Mouse (Mus musculus) hindbrain, embryonic 15.5 days (tissue): ENCODE measurements at regions not wholly inside any gene's neighbourhood (a gene's known extent, or its start where the extent isn't known, plus 50 kb on each side); places are given as distances from the start of the nearest gene placed in this dataset.

Experiments used
- ATAC-seq: fragments of 200-750 bp; cut with Nextera tagmentation; 2 replicates; pipeline ENCODE4 v1.8.0; 2017; ENCODE audit warnings: low read depth, moderate number of reproducible peaks, moderate TSS enrichment; ENCODE audit not compliant: low FRiP score
- H3K27ac ChIP-seq: fragments of 300-500 bp; sonication (generic); replicated peaks from 2 replicates; pipeline ENCODE4 v1.5.1; 2015; ENCODE audit warnings: mild to moderate bottlenecking, inconsistent platforms
- H3K27me3 ChIP-seq: fragments of 300-500 bp; sonication (generic); 2 replicates; pipeline ENCODE4 v1.6.1; 2015; ENCODE audit warnings: control low read depth, inconsistent platforms
- H3K36me3 ChIP-seq: fragments of 300-500 bp; sonication (generic); 2 replicates; pipeline ENCODE4 v1.6.1; 2015; ENCODE audit warnings: control low read depth, inconsistent platforms
- H3K4me1 ChIP-seq: fragments of 300-500 bp; sonication (generic); replicated peaks from 2 replicates; pipeline ENCODE4 v1.6.1; 2015; ENCODE audit warnings: control low read depth, inconsistent platforms
- H3K4me2 ChIP-seq: fragments of 300-500 bp; sonication (generic); 2 replicates; pipeline ENCODE4 v1.6.1; 2015; ENCODE audit warnings: moderate library complexity, mild to moderate bottlenecking, inconsistent platforms
- H3K4me3 ChIP-seq: fragments of 300-500 bp; sonication (generic); 2 replicates; pipeline ENCODE4 v1.5.1; 2015; ENCODE audit warnings: mild to moderate bottlenecking, inconsistent platforms
- H3K9ac ChIP-seq: fragments of 300-500 bp; sonication (generic); 2 replicates; pipeline ENCODE4 v1.6.1; 2015; ENCODE audit warnings: inconsistent platforms
- H3K9me3 ChIP-seq: fragments of 300-500 bp; sonication (generic); 2 replicates; pipeline ENCODE4 v1.6.1; 2016; ENCODE audit warnings: control low read depth, inconsistent platforms
- WGBS: fragments of 180-500 bp; shearing (Covaris S2); methylation state at CpG from one replicate; pipeline ENCODE4 v1.1.7; 2015; 5-methylcytosine and 5-hydroxymethylcytosine counted together

- no peak overlapping the region for H3K4me2 ChIP-seq
- no peaks in the 10 kb centered on the region for H3K36me3 ChIP-seq
- no peaks in the 10 kb centered on the region for H3K4me1 ChIP-seq
- ATAC-seq = no peak
- no peak overlapping the region for H3K4me3 ChIP-seq
- H3K27ac ChIP-seq = no peak overlapping the region
- no peaks in the 10 kb centered on the region for H3K27me3 ChIP-seq
- no peak overlapping the region for H3K9ac ChIP-seq
- H3K9me3 ChIP-seq = no peaks in the 10 kb centered on the region
- 59% methylated on average over 2 of the region's 2 CpGs for WGBS
These were observed 163.6 kb upstream of the Acvr2a start for GRCm38 (mm10) chr2:48650281-48650680.

- H3K4me3 ChIP-seq = no peak overlapping the region
- no peaks in the 10 kb centered on the region for H3K27me3 ChIP-seq
- WGBS = 59% methylated on average over 1 of the region's 1 CpGs
- no peaks in the 10 kb centered on the region for H3K4me1 ChIP-seq
- H3K4me2 ChIP-seq = no peak overlapping the region
- H3K9me3 ChIP-seq = no peaks in the 10 kb centered on the region
- no peak for ATAC-seq
- H3K36me3 ChIP-seq = no peaks in the 10 kb centered on the region
- H3K9ac ChIP-seq = no peak overlapping the region
- H3K27ac ChIP-seq = no peak overlapping the region
These were observed 152.7 kb upstream of the Acvr2a start for GRCm38 (mm10) chr2:48661222-48661621.

- no peak overlapping the region for H3K9ac ChIP-seq
- H3K9me3 ChIP-seq = no peaks in the 10 kb centered on the region
- H3K36me3 ChIP-seq = no peaks in the 10 kb centered on the region
- no peak for ATAC-seq
- no peaks in the 10 kb centered on the region for H3K27me3 ChIP-seq
- no peak overlapping the region for H3K4me2 ChIP-seq
- H3K4me3 ChIP-seq = no peak overlapping the region
- no peaks in the 10 kb centered on the region for H3K4me1 ChIP-seq
- H3K27ac ChIP-seq = no peak overlapping the region
- 72% methylated on average over 2 of the region's 2 CpGs for WGBS
These were observed 148.8 kb upstream of the Acvr2a start for GRCm38 (mm10) chr2:48665103-48665502.

- Histone ChIP-seq H3K4me2 (no peak overlapping the region), H3K9ac (no peak overlapping the region), H3K27me3 (no peaks in the 10 kb centered on the region), H3K9me3 (no peaks in the 10 kb centered on the region), H3K27ac (no peak overlapping the region), H3K4me3 (no peak overlapping the region), H3K36me3 (no peaks in the 10 kb centered on the region), H3K4me1 (no peaks in the 10 kb centered on the region)
- WGBS = 78% methylated on average over 1 of the region's 1 CpGs
- ATAC-seq = no peak
These were observed 124.8 kb upstream of the Acvr2a start for GRCm38 (mm10) chr2:48689098-48689497.

GRCm38 (mm10) chr2:48694509-48694908 lies 119.4 kb upstream of the Acvr2a start:
- no peak overlapping the region for H3K4me2 ChIP-seq
- H3K4me1 ChIP-seq = no peaks in the 10 kb centered on the region
- 91% methylated on average over 3 of the region's 3 CpGs for WGBS
- no peak overlapping the region for H3K4me3 ChIP-seq
- no peak overlapping the region for H3K9ac ChIP-seq
- no peaks in the 10 kb centered on the region for H3K36me3 ChIP-seq
- ATAC-seq = no peak
- H3K27me3 ChIP-seq = no peaks in the 10 kb centered on the region
- no peak overlapping the region for H3K27ac ChIP-seq
- H3K9me3 ChIP-seq = no peaks in the 10 kb centered on the region

- Histone ChIP-seq H3K9ac (no peak overlapping the region), H3K4me3 (no peak overlapping the region), H3K4me2 (no peak overlapping the region), H3K27ac (no peak overlapping the region), H3K9me3 (no peaks in the 10 kb centered on the region), H3K27me3 (no peaks in the 10 kb centered on the region), H3K36me3 (no peaks in the 10 kb centered on the region), H3K4me1 (peaks cover 2% of the 10 kb centered on the region; the same call in 1 of the 2 replicates)
- WGBS = 57% methylated on average over 2 of the region's 2 CpGs
- ATAC-seq = no peak
These were observed 113.0 kb upstream of the Acvr2a start for GRCm38 (mm10) chr2:48700886-48701285.

- Histone ChIP-seq H3K27ac (no peak overlapping the region), H3K4me1 (peaks cover 6% of the 10 kb centered on the region; the same call in 1 of the 2 replicates), H3K27me3 (no peaks in the 10 kb centered on the region), H3K9ac (no peak overlapping the region), H3K4me3 (no peak overlapping the region), H3K36me3 (no peaks in the 10 kb centered on the region), H3K4me2 (no peak overlapping the region), H3K9me3 (no peaks in the 10 kb centered on the region)
- 56% methylated on average over 12 of the region's 12 CpGs for WGBS
- no peak for ATAC-seq
These were observed 108.7 kb upstream of the Acvr2a start for GRCm38 (mm10) chr2:48705103-48705804.

- no peak overlapping the region for H3K27ac ChIP-seq
- H3K4me3 ChIP-seq = no peak overlapping the region
- H3K4me2 ChIP-seq = no peak overlapping the region
- no peak overlapping the region for H3K9ac ChIP-seq
- H3K36me3 ChIP-seq = no peaks in the 10 kb centered on the region
- WGBS = 50% methylated on average over 3 of the region's 3 CpGs
- peaks cover 6% of the 10 kb centered on the region; the same call in 1 of the 2 replicates for H3K4me1 ChIP-seq
- no peaks in the 10 kb centered on the region for H3K9me3 ChIP-seq
- H3K27me3 ChIP-seq = no peaks in the 10 kb centered on the region
- no peak for ATAC-seq
These were observed 108.1 kb upstream of the Acvr2a start for GRCm38 (mm10) chr2:48705805-48706150.

- Histone ChIP-seq H3K9me3 (no peaks in the 10 kb centered on the region), H3K36me3 (no peaks in the 10 kb centered on the region), H3K4me1 (peaks cover 6% of the 10 kb centered on the region; the same call in 1 of the 2 replicates), H3K9ac (no peak overlapping the region), H3K27ac (no peak overlapping the region), H3K4me3 (no peak overlapping the region), H3K27me3 (no peaks in the 10 kb centered on the region), H3K4me2 (no peak overlapping the region)
- WGBS = 39% methylated on average over 5 of the region's 5 CpGs
- ATAC-seq = no peak
These were observed 107.7 kb upstream of the Acvr2a start for GRCm38 (mm10) chr2:48706188-48706587.

- H3K36me3 ChIP-seq = no peaks in the 10 kb centered on the region
- no peaks in the 10 kb centered on the region for H3K27me3 ChIP-seq
- 0 out of 2 replicates have a peak, but pooled peaks cover 3% of the 10 kb centered on the region for H3K4me1 ChIP-seq
- WGBS = 90% methylated on average over 4 of the region's 4 CpGs
- no peak overlapping the region for H3K4me2 ChIP-seq
- no peaks in the 10 kb centered on the region for H3K9me3 ChIP-seq
- H3K9ac ChIP-seq = no peak overlapping the region
- no peak overlapping the region for H3K4me3 ChIP-seq
- ATAC-seq = no peak
- no peak overlapping the region for H3K27ac ChIP-seq
These were observed 97.7 kb upstream of the Acvr2a start for GRCm38 (mm10) chr2:48716206-48716605.

- H3K36me3 ChIP-seq = no peaks in the 10 kb centered on the region
- no peaks in the 10 kb centered on the region for H3K4me1 ChIP-seq
- WGBS = 85% methylated on average over 1 of the region's 1 CpGs
- no peaks in the 10 kb centered on the region for H3K27me3 ChIP-seq
- H3K9me3 ChIP-seq = no peaks in the 10 kb centered on the region
- no peak for ATAC-seq
- H3K27ac ChIP-seq = no peak overlapping the region
- no peak overlapping the region for H3K4me2 ChIP-seq
- no peak overlapping the region for H3K9ac ChIP-seq
- H3K4me3 ChIP-seq = no peak overlapping the region
These were observed 96.1 kb upstream of the Acvr2a start for GRCm38 (mm10) chr2:48717770-48718169.

GRCm38 (mm10) chr2:48718261-48718660 lies 95.6 kb upstream of the Acvr2a start:
- ATAC-seq = no peak
- no peak overlapping the region for H3K4me2 ChIP-seq
- H3K4me3 ChIP-seq = no peak overlapping the region
- 74% methylated on average over 2 of the region's 2 CpGs for WGBS
- H3K4me1 ChIP-seq = no peaks in the 10 kb centered on the region
- H3K27me3 ChIP-seq = no peaks in the 10 kb centered on the region
- H3K27ac ChIP-seq = no peak overlapping the region
- no peaks in the 10 kb centered on the region for H3K9me3 ChIP-seq
- no peaks in the 10 kb centered on the region for H3K36me3 ChIP-seq
- no peak overlapping the region for H3K9ac ChIP-seq

GRCm38 (mm10) chr2:48730780-48731179 lies 83.1 kb upstream of the Acvr2a start:
- Histone ChIP-seq H3K9ac (no peak overlapping the region), H3K9me3 (no peaks in the 10 kb centered on the region), H3K27ac (no peak overlapping the region), H3K36me3 (no peaks in the 10 kb centered on the region), H3K4me3 (no peak overlapping the region), H3K4me2 (no peak overlapping the region), H3K27me3 (no peaks in the 10 kb centered on the region), H3K4me1 (no peaks in the 10 kb centered on the region)
- WGBS = 74% methylated on average over 8 of the region's 8 CpGs
- ATAC-seq = no peak
